Comparison of ENCODE assay signal across 9 mouse cellular contexts in the genomic region with DNA sequence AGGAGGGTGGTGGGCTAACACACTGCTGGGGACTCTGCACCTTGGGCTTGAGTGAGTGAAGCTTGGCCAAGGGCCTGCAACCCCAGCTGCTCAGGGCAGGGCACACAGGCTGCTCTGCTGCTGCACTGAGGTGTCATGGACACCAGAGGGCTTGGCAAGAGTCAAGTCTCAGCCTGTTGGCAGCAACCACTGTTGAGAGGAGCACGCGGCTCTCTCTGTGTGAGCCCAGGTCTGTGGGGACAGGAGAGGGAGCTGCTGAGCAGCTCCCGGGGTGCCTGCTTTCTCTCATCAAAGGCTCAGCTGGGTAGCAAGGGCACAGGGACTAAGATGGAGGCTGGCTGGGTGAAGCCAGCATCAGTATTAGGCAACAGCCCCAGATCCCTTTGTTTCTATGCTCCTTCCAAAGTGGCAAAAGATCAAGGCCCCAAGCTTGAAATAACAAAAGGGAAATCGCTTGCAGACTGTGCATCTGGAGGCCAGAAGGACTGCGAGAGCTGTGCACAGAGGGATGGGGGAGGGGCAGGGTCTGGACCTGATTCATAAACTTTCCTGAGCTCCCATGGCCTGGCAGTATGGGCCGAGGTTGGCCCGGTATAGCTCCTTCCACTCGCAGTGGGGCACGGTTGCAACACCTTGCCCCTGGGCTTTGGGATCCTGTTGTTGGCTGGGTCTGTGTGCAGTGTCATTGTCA.
DNase-seq lines count a peak whose midpoint lies in the region; ATAC-seq and TF ChIP-seq lines count a peak whose summit lies in the region.
"Had no signal": no experiment of that assay in that cellular context is flagged by ENCODE, and none has a peak within 500 bp of the region (broad histone marks: within the 10 kb centered on the region; RNA-seq: fewer than 3 reads in every experiment).

No protein-coding gene starts in this region.

- DNase-seq in Patski (ENCODE audit: low read depth, low spot score): no peak
- peak; percentile 54 to 73 for DNase-seq in cerebellum, postnatal 14 days
- DNase-seq in frontal cortex, postnatal 10 days (ENCODE audit: low spot score in 2 of 2): peak; percentile 51 to 53
- DNase-seq in hindbrain, embryonic 10.5 days (ENCODE audit: low spot score): peak; percentile 78
- peak; percentile 66 to 68 for DNase-seq in layer of hippocampus, postnatal 14 days (ENCODE audit: low spot score in 2 of 2)
- DNase-seq in right cerebral cortex, postnatal 4 days: peak; percentile 40
- DNase-seq in spleen, postnatal 14 days (ENCODE audit: low spot score in 2 of 2): no peak

- WGBS in hindbrain, embryonic 10.5 days: 29% methylated on average over 9 of the region's 9 CpGs

- POLR2A ChIA-PET in Patski (lab: Charles Lee): no interaction called here

- H3K9me3 ChIP-seq in hindbrain, embryonic 10.5 days: no peaks in the 10 kb centered on the region
- H3K9me3 ChIP-seq: liver, embryonic 15.5 days had no signal

- peaks cover 25% of the 10 kb centered on the region for H3K4me1 ChIP-seq in hindbrain, embryonic 10.5 days (replicated peaks)
- H3K4me1 ChIP-seq: liver, embryonic 15.5 days had no signal

- peak overlapping the region; percentile 83 for H3K27ac ChIP-seq in hindbrain, embryonic 10.5 days
- H3K27ac ChIP-seq: liver, embryonic 15.5 days had no signal

- no peaks in the 10 kb centered on the region for H3K36me3 ChIP-seq in hindbrain, embryonic 10.5 days
- H3K36me3 ChIP-seq: liver, embryonic 15.5 days had no signal

- no peaks in the 10 kb centered on the region for H3K27me3 ChIP-seq in Patski
- H3K27me3 ChIP-seq in hindbrain, embryonic 10.5 days (ENCODE audit: insufficient read depth, poor library complexity, severe bottlenecking): peaks cover 10% of the 10 kb centered on the region; the same call in 1 of the 2 replicates
- H3K27me3 ChIP-seq: liver, embryonic 15.5 days had no signal

- ATAC-seq in Patski: no peak
- peak; percentile 68 for ATAC-seq in megakaryocyte-erythroid progenitor cell, adult 5-6 weeks (replicated peaks; ENCODE audit: low FRiP score, low TSS enrichment, poor library complexity, severe bottlenecking)

- TF ChIP-seq CTCF in Patski (IDR thresholded peaks at IDR 0.05): peak; percentile 74

- CTCF ChIA-PET in Patski (lab: Charles Lee): interaction anchor here (0.8 to 1.2 kb wide), 3 partner anchors 10 to 24 kb away, joined by 3 to 4 read pairs (median 4); no protein-coding TSS in a partner anchor

- in situ Hi-C loops in Patski (cut with MboI; ENCODE audit: low pct_unique_long_range_greater_than_20kb): no loop called here

- no peak overlapping the region for H3K4me3 ChIP-seq in hindbrain, embryonic 10.5 days
- H3K4me3 ChIP-seq: liver, embryonic 15.5 days had no signal

Comparison
In these comparisons a context has a peak if more than half of its experiments do, and no peak if none do; other contexts are left out.
1. DNase-seq: peak in cerebellum, postnatal 14 days (2 of 2), frontal cortex, postnatal 10 days (2 of 2), hindbrain, embryonic 10.5 days (single experiment), layer of hippocampus, postnatal 14 days (2 of 2) and right cerebral cortex, postnatal 4 days (single experiment); none in Patski (single experiment) and spleen, postnatal 14 days (0 of 2).